Mouse (Mus musculus) embryonic stem cell, embryonic (primary cell): ENCODE data around the gene Setd6.

ENCODE experiments used
- CTCF ChIA-PET, 4 experiments: fragments of 300-600 bp in 2 of 4; fragments of 350-600 bp in 2 of 4; sonication (Branson Sonifier 250); formaldehyde crosslinking; loops; one replicate each; lab custom pipeline; 2022; ENCODE audit warnings: inconsistent platforms in 2 of 4; lab: Charles Lee
- POLR2A ChIA-PET, 4 experiments: fragments of 300-600 bp in 2 of 4; fragments of 350-600 bp in 2 of 4; sonication (Branson Sonifier 250); formaldehyde crosslinking; loops; one replicate each; lab custom pipeline; 2022; ENCODE audit warnings: antibody characterized with exemption in 4 of 4, inconsistent platforms in 1 of 4; lab: Charles Lee

Gene Setd6

GRCm38 (mm10) chr8:95701809-95702208 lies 13.9 kb upstream of the Setd6 start:
- CTCF ChIA-PET, result interaction anchor here (0.6 to 2.8 kb wide), 18 partner anchors 11 to 854 kb away, joined by 3 to 11 read pairs (median 4); partner anchors contain the start of genes Setd6 (in 1 of the 4), Usb1 (in 1 of the 4) and Zfp319 (in 1 of the 4)
- POLR2A ChIA-PET, result interaction anchor here (0.5 to 5.3 kb wide), 25 partner anchors 10 to 370 kb away, joined by 3 to 31 read pairs (median 4); partner anchors contain the start of genes Setd6 (in 3 of the 4), Cnot1 (in 2 of the 4), Sap18b (in 2 of the 4) and Gins3 (in 1 of the 4)

GRCm38 (mm10) chr8:95702480-95703446 lies 12.9 kb upstream of the Setd6 start:
- POLR2A ChIA-PET, result interaction anchor here (0.5 to 5.3 kb wide), 38 partner anchors 8 to 779 kb away, joined by 3 to 31 read pairs (median 4); partner anchors contain the start of genes Setd6 (in 3 of the 4), Cnot1 (in 2 of the 4), Sap18b (in 2 of the 4) and Slc38a7 (in 2 of the 4)
- CTCF ChIA-PET, result interaction anchor here (0.7 to 2.8 kb wide), 22 partner anchors 8 to 450 kb away, joined by 3 to 11 read pairs (median 3); partner anchors contain the start of genes Setd6 (in 1 of the 4), Usb1 (in 1 of the 4) and Zfp319 (in 1 of the 4)

GRCm38 (mm10) chr8:95703461-95704260 lies 12.0 kb upstream of the Setd6 start:
- ChIA-PET CTCF (interaction anchor here (0.6 to 2.8 kb wide), 13 partner anchors 8 to 449 kb away, joined by 3 to 11 read pairs (median 4); partner anchors contain the start of genes Setd6 (in 1 of the 4), Usb1 (in 1 of the 4) and Zfp319 (in 1 of the 4)), POLR2A (interaction anchor here (0.5 to 5.3 kb wide), 26 partner anchors 8 to 780 kb away, joined by 3 to 31 read pairs (median 4); partner anchors contain the start of genes Setd6 (in 3 of the 4), Slc38a7 (in 2 of the 4), Cnot1 (in 1 of the 4) and Usb1 (in 1 of the 4))

GRCm38 (mm10) chr8:95704538-95704937 lies 11.1 kb upstream of the Setd6 start:
- POLR2A ChIA-PET, result interaction anchor here in 2 of 4 experiments (0.8 to 4.6 kb wide), 3 partner anchors 9 to 13 kb away, joined by 3 to 31 read pairs (median 7); partner anchors contain the start of gene Setd6 (in 2 of the 2)
- CTCF ChIA-PET, result interaction anchor here in 1 of 4 experiments (0.6 kb wide), 1 partner anchor 126 kb away, joined by 3 read pairs; no protein-coding TSS in a partner anchor

GRCm38 (mm10) chr8:95709579-95709978 lies 6.1 kb upstream of the Setd6 start:
- POLR2A ChIA-PET, result interaction anchor here in 2 of 4 experiments (0.6 to 2.6 kb wide), 10 partner anchors 8 to 880 kb away, joined by 3 to 15 read pairs (median 4); no protein-coding TSS in a partner anchor

GRCm38 (mm10) chr8:95711029-95711428 lies 4.7 kb upstream of the Setd6 start:
- CTCF ChIA-PET, result interaction anchor here in 2 of 4 experiments (0.7 to 4.8 kb wide), 4 partner anchors 13 to 112 kb away, joined by 3 to 22 read pairs (median 9); no protein-coding TSS in a partner anchor
- POLR2A ChIA-PET, result interaction anchor here in 3 of 4 experiments (0.5 to 3.0 kb wide), 6 partner anchors 9 to 176 kb away, joined by 3 to 17 read pairs (median 6); no protein-coding TSS in a partner anchor

More at GRCm38 (mm10) chr8:95709579-95709978, 6.1 kb upstream of the Setd6 start:
- CTCF ChIA-PET, result interaction anchor here in 3 of 4 experiments (1.5 to 4.8 kb wide), 4 partner anchors 12 to 206 kb away, joined by 8 to 22 read pairs (median 14); no protein-coding TSS in a partner anchor

GRCm38 (mm10) chr8:95712395-95712794 lies 3.3 kb upstream of the Setd6 start:
- POLR2A ChIA-PET, result interaction anchor here in 2 of 4 experiments (0.8 to 3.0 kb wide), 6 partner anchors 10 to 123 kb away, joined by 3 to 15 read pairs (median 4); no protein-coding TSS in a partner anchor
- CTCF ChIA-PET, result interaction anchor here in 3 of 4 experiments (1.0 to 2.0 kb wide), 7 partner anchors 10 to 111 kb away, joined by 3 to 8 read pairs (median 5); no protein-coding TSS in a partner anchor

- ChIA-PET CTCF (interaction anchor here in 3 of 4 experiments (0.6 to 2.0 kb wide), 17 partner anchors 9 to 1425 kb away, joined by 3 to 11 read pairs (median 5); partner anchors contain the start of genes Got2 (in 1 of the 3) and Sap18b (in 1 of the 3)), POLR2A (interaction anchor here in 3 of 4 experiments (0.6 to 3.0 kb wide), 11 partner anchors 10 to 191 kb away, joined by 3 to 15 read pairs (median 3); no protein-coding TSS in a partner anchor)
Observed at GRCm38 (mm10) chr8:95713100-95714010, 2.3 kb upstream of the Setd6 start.

GRCm38 (mm10) chr8:95714367-95714766 lies 1.3 kb upstream of the Setd6 start:
- POLR2A ChIA-PET, result interaction anchor here in 2 of 4 experiments (1.1 to 1.7 kb wide), 4 partner anchors 10 to 115 kb away, joined by 3 to 11 read pairs (median 5); no protein-coding TSS in a partner anchor

GRCm38 (mm10) chr8:95714837-95715413 lies 756 bp upstream of the Setd6 start:
- CTCF ChIA-PET, result interaction anchor here in 3 of 4 experiments (0.6 to 1.5 kb wide), 6 partner anchors 12 to 648 kb away, joined by 3 to 11 read pairs (median 3); no protein-coding TSS in a partner anchor
- POLR2A ChIA-PET, result interaction anchor here in 3 of 4 experiments (1.0 to 6.4 kb wide), 28 partner anchors 10 to 187 kb away, joined by 3 to 94 read pairs (median 4); partner anchors contain the start of gene Slc38a7 (in 2 of the 3)

More at GRCm38 (mm10) chr8:95714367-95714766, 1.3 kb upstream of the Setd6 start:
- CTCF ChIA-PET, result interaction anchor here in 2 of 4 experiments (0.5 to 1.8 kb wide), 7 partner anchors 12 to 269 kb away, joined by 3 to 11 read pairs (median 5); partner anchors contain the start of gene Sap18b (in 1 of the 2)

GRCm38 (mm10) chr8:95716546-95717335 lies 1.1 kb downstream of the Setd6 start:
- POLR2A ChIA-PET, result interaction anchor here (0.6 to 6.4 kb wide), 61 partner anchors 8 to 649 kb away, joined by 3 to 94 read pairs (median 4); partner anchors contain the start of genes Slc38a7 (in 2 of the 4), Cnot1 (in 1 of the 4), Ndrg4 (in 1 of the 4) and Sap18b (in 1 of the 4)

GRCm38 (mm10) chr8:95727625-95728024 lies 11.9 kb downstream of the Setd6 start:
- ChIA-PET CTCF (no interaction called here), POLR2A (interaction anchor here in 2 of 4 experiments (1.4 to 20.1 kb wide), 2 partner anchors 11 to 17 kb away, joined by 3 to 236 read pairs; no protein-coding TSS in a partner anchor)

More at GRCm38 (mm10) chr8:95716546-95717335, 1.1 kb downstream of the Setd6 start:
- CTCF ChIA-PET, result interaction anchor here in 3 of 4 experiments (0.6 to 1.6 kb wide), 11 partner anchors 14 to 228 kb away, joined by 3 to 9 read pairs (median 3); no protein-coding TSS in a partner anchor

- ChIA-PET CTCF (interaction anchor here in 3 of 4 experiments (0.6 to 1.7 kb wide), 12 partner anchors 9 to 365 kb away, joined by 3 to 9 read pairs (median 4); partner anchors contain the start of gene Setd6 (in 1 of the 3)), POLR2A (interaction anchor here (0.6 to 20.1 kb wide), 16 partner anchors 6 to 97 kb away, joined by 3 to 236 read pairs (median 3); partner anchors contain the start of gene Setd6 (in 1 of the 4))
Observed at GRCm38 (mm10) chr8:95738596-95738995, 22.9 kb downstream of the Setd6 start.
